Mouse (Mus musculus): ENCODE results near the gene Kif3a. TPM values are rescaled to one million over a fixed set of nuclear protein-coding genes. Genes with fewer than 3 reads are reported as not detected.

The Kif3a gene
- polyA plus RNA-seq, 1 experiment from 2014 or later: 65.7 TPM

GRCm38 (mm10) chr11:53525461-53525860 is 41.7 kb upstream of the Kif3a start:
- H3K4me3 ChIP-seq: no peak overlapping the region
- no peak overlapping the region for H3K27ac ChIP-seq
- no peak overlapping the region for H3K9ac ChIP-seq
- H3K4me2 ChIP-seq: no peak overlapping the region
- H3K9me3 ChIP-seq: no peaks in the 10 kb centered on the region
- no peaks in the 10 kb centered on the region for H3K36me3 ChIP-seq
- no peak for ATAC-seq (ENCODE audit: borderline replicate concordance, extremely low read depth, low FRiP score, low TSS enrichment)
- peaks cover 42% of the 10 kb centered on the region for H3K4me1 ChIP-seq
- WGBS: 44% methylated on average over 4 of the region's 4 CpGs
- no peaks in the 10 kb centered on the region for H3K27me3 ChIP-seq

- H3K27me3 ChIP-seq: no peaks in the 10 kb centered on the region
- H3K27ac ChIP-seq: peak overlapping the region; percentile 6; the same call in 1 of the 2 replicates
- no peak overlapping the region for H3K9ac ChIP-seq
- H3K36me3 ChIP-seq: peaks cover 8% of the 10 kb centered on the region
- WGBS: 64% methylated on average over 9 of the region's 9 CpGs
- no peak overlapping the region for H3K4me3 ChIP-seq
- H3K4me2 ChIP-seq: 0 out of 2 replicates have a peak overlapping the region, but pooled peaks have one; percentile 13
- ATAC-seq (ENCODE audit: borderline replicate concordance, extremely low read depth, low FRiP score, low TSS enrichment): peak; percentile 3; the same call in 1 of the 2 replicates
- H3K9me3 ChIP-seq: no peaks in the 10 kb centered on the region
- peaks cover 23% of the 10 kb centered on the region for H3K4me1 ChIP-seq
Measured at GRCm38 (mm10) chr11:53528397-53529252, 38.6 kb upstream of the Kif3a start.

GRCm38 (mm10) chr11:53529253-53529557 is 38.0 kb upstream of the Kif3a start:
- Histone ChIP-seq H3K9me3 (no peaks in the 10 kb centered on the region), H3K9ac (0 out of 2 replicates have a peak overlapping the region, but pooled peaks have one; percentile 21), H3K4me2 (peak overlapping the region; percentile 13; the same call in 1 of the 2 replicates), H3K27me3 (no peaks in the 10 kb centered on the region), H3K36me3 (peaks cover 13% of the 10 kb centered on the region), H3K4me1 (peaks cover 23% of the 10 kb centered on the region), H3K27ac (0 out of 2 replicates have a peak overlapping the region, but pooled peaks have one; percentile 33), H3K4me3 (no peak overlapping the region)
- 32% methylated on average over 6 of the region's 6 CpGs for WGBS
- ATAC-seq (ENCODE audit: borderline replicate concordance, extremely low read depth, low FRiP score, low TSS enrichment): peak; percentile 66; the same call in 1 of the 2 replicates

GRCm38 (mm10) chr11:53530001-53530400 is 37.2 kb upstream of the Kif3a start:
- 65% methylated on average over 9 of the region's 9 CpGs for WGBS
- Histone ChIP-seq H3K27ac (no peak overlapping the region), H3K9ac (no peak overlapping the region)

GRCm38 (mm10) chr11:53531578-53532230 is 35.5 kb upstream of the Kif3a start:
- Histone ChIP-seq H3K27me3 (no peaks in the 10 kb centered on the region), H3K9ac (no peak overlapping the region), H3K4me1 (peaks cover 16% of the 10 kb centered on the region), H3K4me2 (no peak overlapping the region), H3K9me3 (no peaks in the 10 kb centered on the region), H3K36me3 (peaks cover 35% of the 10 kb centered on the region), H3K4me3 (no peak overlapping the region), H3K27ac (no peak overlapping the region)
- WGBS: 88% methylated on average over 10 of the region's 10 CpGs
- no peak for ATAC-seq (ENCODE audit: borderline replicate concordance, extremely low read depth, low FRiP score, low TSS enrichment)

More at GRCm38 (mm10) chr11:53530001-53530400, 37.2 kb upstream of the Kif3a start:
- H3K27me3 ChIP-seq: no peaks in the 10 kb centered on the region
- H3K36me3 ChIP-seq: peaks cover 20% of the 10 kb centered on the region
- no peaks in the 10 kb centered on the region for H3K9me3 ChIP-seq
- no peak overlapping the region for H3K4me2 ChIP-seq
- peaks cover 23% of the 10 kb centered on the region for H3K4me1 ChIP-seq
- no peak overlapping the region for H3K4me3 ChIP-seq
- ATAC-seq (ENCODE audit: borderline replicate concordance, extremely low read depth, low FRiP score, low TSS enrichment): no peak

- Histone ChIP-seq H3K27me3 (no peaks in the 10 kb centered on the region), H3K4me1 (peaks cover 16% of the 10 kb centered on the region), H3K4me3 (no peak overlapping the region), H3K27ac (no peak overlapping the region), H3K4me2 (no peak overlapping the region), H3K9me3 (no peaks in the 10 kb centered on the region), H3K36me3 (peaks cover 39% of the 10 kb centered on the region), H3K9ac (no peak overlapping the region)
- WGBS: 100% methylated on average over 1 of the region's 1 CpGs
- ATAC-seq (ENCODE audit: borderline replicate concordance, extremely low read depth, low FRiP score, low TSS enrichment): no peak
Measured at GRCm38 (mm10) chr11:53532231-53532620, 35.0 kb upstream of the Kif3a start.

GRCm38 (mm10) chr11:53539002-53539491 is 28.1 kb upstream of the Kif3a start:
- H3K36me3 ChIP-seq: peaks cover 39% of the 10 kb centered on the region

GRCm38 (mm10) chr11:53540394-53540793 is 26.8 kb upstream of the Kif3a start:
- 87% methylated on average over 3 of the region's 3 CpGs for WGBS
- peaks cover 26% of the 10 kb centered on the region for H3K36me3 ChIP-seq
- H3K9me3 ChIP-seq: no peaks in the 10 kb centered on the region
- no peaks in the 10 kb centered on the region for H3K4me1 ChIP-seq
- no peak overlapping the region for H3K4me2 ChIP-seq
- no peak for ATAC-seq (ENCODE audit: borderline replicate concordance, extremely low read depth, low FRiP score, low TSS enrichment)
- no peak overlapping the region for H3K9ac ChIP-seq
- H3K27ac ChIP-seq: no peak overlapping the region
- no peak overlapping the region for H3K4me3 ChIP-seq
- H3K27me3 ChIP-seq: no peaks in the 10 kb centered on the region

More at GRCm38 (mm10) chr11:53539002-53539491, 28.1 kb upstream of the Kif3a start:
- no peak overlapping the region for H3K9ac ChIP-seq
- WGBS: 72% methylated on average over 15 of the region's 15 CpGs
- H3K4me1 ChIP-seq: no peaks in the 10 kb centered on the region
- H3K27me3 ChIP-seq: no peaks in the 10 kb centered on the region
- H3K4me2 ChIP-seq: no peak overlapping the region
- ATAC-seq (ENCODE audit: borderline replicate concordance, extremely low read depth, low FRiP score, low TSS enrichment): no peak
- H3K4me3 ChIP-seq: no peak overlapping the region
- H3K9me3 ChIP-seq: no peaks in the 10 kb centered on the region
- H3K27ac ChIP-seq: no peak overlapping the region

- no peak overlapping the region for H3K4me2 ChIP-seq
- no peak for ATAC-seq (ENCODE audit: borderline replicate concordance, extremely low read depth, low FRiP score, low TSS enrichment)
- no peak overlapping the region for H3K9ac ChIP-seq
- H3K27ac ChIP-seq: no peak overlapping the region
- no peaks in the 10 kb centered on the region for H3K27me3 ChIP-seq
- H3K4me3 ChIP-seq: no peak overlapping the region
- H3K4me1 ChIP-seq: no peaks in the 10 kb centered on the region
- peaks cover 18% of the 10 kb centered on the region for H3K36me3 ChIP-seq
- H3K9me3 ChIP-seq: no peaks in the 10 kb centered on the region
- WGBS: 80% methylated on average over 11 of the region's 11 CpGs
Measured at GRCm38 (mm10) chr11:53541222-53541621, 26.0 kb upstream of the Kif3a start.

GRCm38 (mm10) chr11:53543021-53543420 is 24.2 kb upstream of the Kif3a start:
- Histone ChIP-seq H3K9ac (no peak overlapping the region), H3K27me3 (no peaks in the 10 kb centered on the region), H3K9me3 (no peaks in the 10 kb centered on the region), H3K4me2 (no peak overlapping the region), H3K4me1 (no peaks in the 10 kb centered on the region), H3K27ac (no peak overlapping the region), H3K4me3 (no peak overlapping the region), H3K36me3 (0 out of 2 replicates have a peak, but pooled peaks cover 6% of the 10 kb centered on the region)
- WGBS: 60% methylated on average over 7 of the region's 7 CpGs
- ATAC-seq (ENCODE audit: borderline replicate concordance, extremely low read depth, low FRiP score, low TSS enrichment): no peak

GRCm38 (mm10) chr11:53546271-53546670 is 20.9 kb upstream of the Kif3a start:
- Histone ChIP-seq H3K27ac (no peak overlapping the region), H3K4me1 (no peaks in the 10 kb centered on the region), H3K9ac (no peak overlapping the region), H3K4me3 (no peak overlapping the region), H3K9me3 (no peaks in the 10 kb centered on the region), H3K4me2 (no peak overlapping the region), H3K27me3 (no peaks in the 10 kb centered on the region), H3K36me3 (0 out of 2 replicates have a peak, but pooled peaks cover 2% of the 10 kb centered on the region)
- no peak for ATAC-seq (ENCODE audit: borderline replicate concordance, extremely low read depth, low FRiP score, low TSS enrichment)
- WGBS: 64% methylated on average over 6 of the region's 6 CpGs

GRCm38 (mm10) chr11:53547566-53547965 is 19.6 kb upstream of the Kif3a start:
- 0 out of 2 replicates have a peak, but pooled peaks have one; percentile 35 for ATAC-seq (ENCODE audit: borderline replicate concordance, extremely low read depth, low FRiP score, low TSS enrichment)
- Histone ChIP-seq H3K36me3 (no peaks in the 10 kb centered on the region), H3K4me2 (no peak overlapping the region), H3K4me3 (no peak overlapping the region), H3K9ac (no peak overlapping the region), H3K27ac (no peak overlapping the region), H3K4me1 (no peaks in the 10 kb centered on the region), H3K27me3 (no peaks in the 10 kb centered on the region), H3K9me3 (no peaks in the 10 kb centered on the region)
- 65% methylated on average over 6 of the region's 6 CpGs for WGBS
